Mouse (Mus musculus): Measurements from ENCODE around the gene Med14.

The Med14 gene

GRCm38 (mm10) chrX:12761626-12762333, at the start of gene Med14:
TSS of gene Med14 (minus strand) at chrX:12762073.
- DNase-seq: peak; percentile 88

GRCm38 (mm10) chrX:12800559-12800958, 38.7 kb upstream of the Med14 start:
- no peak for DNase-seq

- no peak for DNase-seq
These were observed 33.0 kb upstream of the Med14 start for GRCm38 (mm10) chrX:12794842-12795241.

- DNase-seq: peak; percentile 1
These were observed 29.9 kb upstream of the Med14 start for GRCm38 (mm10) chrX:12791674-12792340.

GRCm38 (mm10) chrX:12773236-12773635, 11.4 kb upstream of the Med14 start:
- no peak for DNase-seq

GRCm38 (mm10) chrX:12771561-12771960, 9.7 kb upstream of the Med14 start:
- DNase-seq: no peak

- no peak for DNase-seq
These were observed 6.7 kb upstream of the Med14 start for GRCm38 (mm10) chrX:12768571-12768970.

- no peak for DNase-seq
These were observed 5.1 kb upstream of the Med14 start for GRCm38 (mm10) chrX:12766846-12767564.

- DNase-seq: no peak
These were observed 1.4 kb upstream of the Med14 start for GRCm38 (mm10) chrX:12763127-12763834.

GRCm38 (mm10) chrX:12762334-12763126, 657 bp upstream of the Med14 start:
- DNase-seq: no peak

GRCm38 (mm10) chrX:12761259-12761625, 631 bp downstream of the Med14 start:
- DNase-seq: no peak

GRCm38 (mm10) chrX:12760501-12760900, 1.4 kb downstream of the Med14 start:
- no peak for DNase-seq

GRCm38 (mm10) chrX:12759625-12760024, 2.2 kb downstream of the Med14 start:
- DNase-seq: no peak

GRCm38 (mm10) chrX:12747886-12748285, 14.0 kb downstream of the Med14 start:
- no peak for DNase-seq

- no peak for DNase-seq
These were observed 15.1 kb downstream of the Med14 start for GRCm38 (mm10) chrX:12746729-12747128.

- no peak for DNase-seq
These were observed 21.5 kb downstream of the Med14 start for GRCm38 (mm10) chrX:12740396-12740795.

- no peak for DNase-seq
These were observed 45.8 kb downstream of the Med14 start for GRCm38 (mm10) chrX:12716036-12716435.

- no peak for DNase-seq
These were observed 48.1 kb downstream of the Med14 start for GRCm38 (mm10) chrX:12713796-12714195.

GRCm38 (mm10) chrX:12686910-12687309, 75.0 kb downstream of the Med14 start:
- DNase-seq: no peak

GRCm38 (mm10) chrX:12686071-12686470, 75.8 kb downstream of the Med14 start:
- DNase-seq: no peak

GRCm38 (mm10) chrX:12677396-12677795, 84.5 kb downstream of the Med14 start:
- peak; percentile 71 for DNase-seq

GRCm38 (mm10) chrX:12673054-12673775, 88.7 kb downstream of the Med14 start, which contains the start of gene 1810030O07Rik:
TSS of gene 1810030O07Rik (minus strand) at chrX:12673668.
- peak; percentile 78 for DNase-seq

All from right cerebral cortex, postnatal 4 days (tissue).